Comparison of ENCODE assay signal across 16 mouse cellular contexts in the genomic region with DNA sequence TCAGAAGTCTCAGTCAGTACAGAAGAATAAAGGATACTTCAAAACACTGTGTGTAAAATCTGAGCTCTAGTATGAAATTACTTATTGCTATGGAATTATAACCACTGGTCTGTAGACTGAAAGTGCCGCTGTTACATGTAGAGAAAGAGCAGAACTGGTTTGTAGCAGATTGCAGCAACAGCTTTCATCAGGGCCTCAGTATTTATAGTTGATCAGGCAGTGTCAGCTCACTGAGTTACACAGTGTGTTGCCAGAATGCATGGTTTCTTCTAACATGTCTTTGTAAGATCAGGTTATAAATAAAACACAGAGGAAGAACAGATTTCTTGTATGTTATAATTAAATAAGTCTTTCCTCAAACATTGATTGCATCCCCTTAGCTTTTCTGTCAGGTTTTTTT.
DNase-seq lines count a peak whose midpoint lies in the region; ATAC-seq lines count a peak whose summit lies in the region.
"Had no signal": no experiment of that assay in that cellular context is flagged by ENCODE, and none has a peak within 500 bp of the region (broad histone marks: within the 10 kb centered on the region; RNA-seq: fewer than 3 reads in every experiment).

No protein-coding gene starts in this region.

- DNase-seq in cerebellum, adult 9-10 months: peak; percentile 67
- DNase-seq in cerebellum, adult 11-12 months: no peak
- DNase-seq in brain, adult 2 months (ENCODE audit: low read depth, low spot score): peak; percentile 63
- DNase-seq in cerebellum, postnatal 10 days: peak; percentile 15 to 33
- DNase-seq in kidney, postnatal 25 days: no peak
- DNase-seq: adrenal gland, adult 8-10 months; B cell, adult 2 months; embryo, embryonic 11 days; gastrocnemius, postnatal 10 days; heart, adult 2 months; heart, postnatal 14 days; kidney, adult 18-20 months had no signal

- ATAC-seq in megakaryocyte, adult 5-6 weeks (ENCODE audit: poor library complexity, severe bottlenecking): no peak
- ATAC-seq: CD4-positive, CD25-positive, alpha-beta regulatory T cell, adult 4 months; forebrain, embryonic 14.5 days; hindbrain, postnatal 0 days had no signal

Comparison
In these comparisons a context has a peak if more than half of its experiments do, and no peak if none do; other contexts are left out.
1. DNase-seq: peak in cerebellum, adult 9-10 months (single experiment), brain, adult 2 months (single experiment) and cerebellum, postnatal 10 days (2 of 2); none in cerebellum, adult 11-12 months (single experiment) and kidney, postnatal 25 days (0 of 2).